Mouse (Mus musculus) ES-E14 (cell line): Measurements from ENCODE around the gene 1600002K03Rik. TPM values are rescaled to one million over a fixed set of nuclear protein-coding genes. Genes with fewer than 3 reads are reported as not detected.

Experiments used
- DNase-seq: peaks from one replicate; pipeline ENCODE4 v3.0.0-alpha.2; 2013; ENCODE audit warnings: low read depth, low spot score
- H3K27ac ChIP-seq: 2 replicates; pipeline ENCODE4 v1.5.1; 2012; ENCODE audit warnings: low read depth, mild to moderate bottlenecking, low read length, moderate library complexity, mixed read lengths; ENCODE audit not compliant: poor library complexity, insufficient read depth, severe bottlenecking
- H3K36me3 ChIP-seq: 2 replicates; pipeline ENCODE4 v1.6.1; 2012; ENCODE audit warnings: mild to moderate bottlenecking, low read length, moderate library complexity, mixed read lengths; ENCODE audit not compliant: control insufficient read depth, poor library complexity, insufficient read depth, severe bottlenecking
- H3K4me1 ChIP-seq, 2 experiments: fragments of 150-350 bp in 1 of 2; sonication (generic) in 1 of 2; 2 replicates each; pipeline ENCODE4 v1.6.1; 2012; ENCODE audit warnings: low read length in 2 of 2, mild to moderate bottlenecking in 1 of 2, mixed read lengths in 1 of 2; ENCODE audit not compliant: control insufficient read depth in 2 of 2, insufficient read depth in 2 of 2, poor library complexity in 1 of 2
- H3K4me3 ChIP-seq, 2 experiments: fragments of 150-350 bp in 1 of 2; sonication (generic) in 1 of 2; 2 replicates each; pipeline ENCODE4 v1.5.1; 2012; ENCODE audit warnings: low read length in 2 of 2, low read depth in 1 of 2, mild to moderate bottlenecking in 1 of 2, mixed read lengths in 1 of 2; ENCODE audit not compliant: insufficient read depth in 1 of 2, poor library complexity in 1 of 2, severe bottlenecking in 1 of 2
- H3K9ac ChIP-seq: 2 replicates; pipeline ENCODE4 v1.6.1; 2012; ENCODE audit warnings: low read depth, mild to moderate bottlenecking, low read length, mixed read lengths; ENCODE audit not compliant: poor library complexity, insufficient read depth, severe bottlenecking
- H3K9me3 ChIP-seq: fragments of 150-350 bp; sonication (generic); 2 replicates; pipeline ENCODE4 v1.6.1; 2012; ENCODE audit warnings: low read depth, mild to moderate bottlenecking, low read length; ENCODE audit not compliant: control insufficient read depth, insufficient read depth
- CHD2 ChIP-seq: IDR thresholded peaks from 2 replicates; pipeline ENCODE4 v1.6.1; 2014; ENCODE audit warnings: mild to moderate bottlenecking, low read depth, low read length, inconsistent platforms
- HCFC1 ChIP-seq: IDR thresholded peaks from 2 replicates; pipeline ENCODE4 v1.6.1; 2012; ENCODE audit warnings: low read length, inconsistent platforms, borderline replicate concordance; ENCODE audit not compliant: insufficient read depth
- MAFK ChIP-seq: IDR thresholded peaks from 2 replicates; pipeline ENCODE4 v1.6.1; 2014; ENCODE audit warnings: mild to moderate bottlenecking, low read depth, low read length, inconsistent platforms; ENCODE audit not compliant: insufficient read depth
- ZC3H11A ChIP-seq: IDR thresholded peaks from 2 replicates; pipeline ENCODE4 v1.6.1; 2012; ENCODE audit warnings: low read depth, mild to moderate bottlenecking, inconsistent platforms, low read length, borderline replicate concordance
- ZNF384 ChIP-seq: IDR thresholded peaks from 2 replicates; pipeline ENCODE4 v1.6.1; 2012; ENCODE audit warnings: low read depth, low read length, inconsistent platforms
- in situ Hi-C, 2 experiments: fragments of 600-800 bp; cut with MboI; formaldehyde crosslinking; loops; one replicate each; pipeline ENCODE4 v1.15.1; 2025; ENCODE audit warnings: low sequenced_read_pairs in 2 of 2, inconsistent platforms in 1 of 2; ENCODE audit not compliant: unreplicated experiment in 2 of 2
- total RNA-seq: library from RNA; depleted of rRNA; stranded (reverse); fragments of 300-350 nt; gene quantifications from 2 replicates; pipeline ENCODE4 v1.2.3, GENCODE M21; 2012

The 1600002K03Rik gene
- total RNA-seq, 1 experiment, result 25.4 TPM

GRCm38 (mm10) chr10:80140666-80141035 is 32.1 kb upstream of the 1600002K03Rik start, which contains the start of gene Cbarp:
TSS of gene Cbarp (minus strand) at chr10:80140835.
- Histone ChIP-seq H3K36me3 (peaks cover 25% of the 10 kb centered on the region), H3K9ac (peak within 1 kb of the TSS; percentile 54; the same call in 1 of the 2 replicates), H3K4me1 (peaks cover 5 to 23% of the 10 kb centered on the region in 2 experiments; a peak in 3 of 4 replicates), H3K9me3 (no peaks in the 10 kb centered on the region), H3K4me3 (peak within 1 kb of the TSS; percentile 49 to 96), H3K27ac (no peak within 1 kb of the TSS)
- TF ChIP-seq HCFC1, result no peak
- TF ChIP-seq MAFK, result no peak
- TF ChIP-seq ZC3H11A, result no peak
- in situ Hi-C loops, result no loop called here
- no peak for DNase-seq

GRCm38 (mm10) chr10:80141243-80141642 is 31.5 kb upstream of the 1600002K03Rik start:
- peak; percentile 76 for DNase-seq
- H3K9me3 ChIP-seq, result no peaks in the 10 kb centered on the region
- no peak overlapping the region for H3K27ac ChIP-seq
- peak overlapping the region; percentile 54; the same call in 1 of the 2 replicates for H3K9ac ChIP-seq
- in situ Hi-C loops, result no loop called here
- H3K4me3 ChIP-seq, result peak overlapping the region; percentile 49 to 96
- H3K4me1 ChIP-seq, result peaks cover 2 to 24% of the 10 kb centered on the region in 2 experiments; a peak in 3 of 4 replicates
- no peak for TF ChIP-seq ZNF384
- peak; percentile 77 for TF ChIP-seq HCFC1
- TF ChIP-seq MAFK, result no peak
- TF ChIP-seq ZC3H11A, result no peak
- no peak for TF ChIP-seq CHD2
- H3K36me3 ChIP-seq, result peaks cover 26% of the 10 kb centered on the region

DNA sequence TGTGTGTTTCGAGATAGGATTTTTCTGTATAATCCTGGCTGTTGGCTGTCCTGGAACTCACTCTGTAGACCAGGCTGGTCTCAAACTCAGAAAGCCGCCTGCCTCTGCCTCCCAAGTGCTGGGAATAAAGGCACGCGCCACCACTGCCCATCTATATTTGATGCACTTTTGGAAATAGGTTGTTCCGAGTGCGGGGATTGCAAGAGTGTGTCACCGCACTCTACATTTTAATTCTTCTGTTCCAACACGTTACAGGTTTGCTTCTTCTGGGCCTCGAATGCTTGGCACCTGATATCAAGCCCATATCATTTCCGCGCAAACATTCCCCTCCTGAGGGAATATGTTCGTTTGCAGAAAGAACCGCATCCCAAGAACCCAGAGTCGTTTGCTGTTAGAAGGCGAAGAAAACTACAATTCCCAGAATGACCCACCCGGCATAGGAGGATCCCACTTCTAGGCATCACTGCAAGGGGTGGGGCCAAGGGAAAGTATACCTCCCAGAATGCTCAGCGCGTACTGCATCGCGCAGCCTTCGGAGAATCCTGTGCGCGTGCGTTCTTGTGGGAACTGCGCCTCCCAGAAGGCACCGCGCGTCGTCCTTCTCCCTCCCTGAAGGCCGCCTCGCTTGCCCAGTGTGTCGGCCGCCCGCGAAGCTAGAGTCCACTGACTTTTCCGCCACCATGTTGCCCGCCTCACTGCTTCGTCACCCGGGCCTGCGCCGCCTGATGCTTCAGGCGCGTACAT is 30.8 kb upstream of the 1600002K03Rik start:
- peak; percentile 97 for DNase-seq
- TF ChIP-seq ZNF384 (no peak), HCFC1 (peak; percentile 96), MAFK (0 out of 2 replicates have a peak, but pooled peaks have one; percentile 2), ZC3H11A (no peak), CHD2 (no peak)
- Histone ChIP-seq H3K4me1 (peaks cover 2 to 28% of the 10 kb centered on the region in 2 experiments; a peak in 3 of 4 replicates), H3K36me3 (peaks cover 26% of the 10 kb centered on the region), H3K9ac (peak overlapping the region; percentile 95), H3K4me3 (peak overlapping the region; percentile 93 to 96), H3K27ac (peak overlapping the region; percentile 82), H3K9me3 (no peaks in the 10 kb centered on the region)
- in situ Hi-C loops, result no loop called here

- Histone ChIP-seq H3K9me3 (no peaks in the 10 kb centered on the region), H3K4me1 (peaks cover 2 to 31% of the 10 kb centered on the region in 2 experiments; a peak in 3 of 4 replicates), H3K36me3 (peaks cover 26% of the 10 kb centered on the region), H3K9ac (peak overlapping the region; percentile 95), H3K4me3 (peak overlapping the region; percentile 93 to 96), H3K27ac (peak overlapping the region; percentile 82)
- DNase-seq, result no peak
- in situ Hi-C loops, result no loop called here
- TF ChIP-seq HCFC1 (no peak), ZNF384 (no peak), MAFK (no peak), ZC3H11A (no peak), CHD2 (no peak)
Observed at GRCm38 (mm10) chr10:80142530-80142925, 30.2 kb upstream of the 1600002K03Rik start.

GRCm38 (mm10) chr10:80143664-80144063 is 29.1 kb upstream of the 1600002K03Rik start:
- Histone ChIP-seq H3K27ac (no peak overlapping the region), H3K36me3 (peaks cover 26% of the 10 kb centered on the region), H3K4me3 (no peak overlapping the region), H3K9me3 (no peaks in the 10 kb centered on the region), H3K9ac (no peak overlapping the region), H3K4me1 (peaks cover 0 to 29% of the 10 kb centered on the region in 2 experiments; a peak in 3 of 4 replicates)
- in situ Hi-C loops, result no loop called here
- DNase-seq, result no peak
- TF ChIP-seq MAFK (no peak), ZC3H11A (no peak), HCFC1 (no peak), CHD2 (no peak), ZNF384 (no peak)
